Mouse (Mus musculus): ENCODE measurements around the gene Zfp54.

GRCm38 (mm10) chr17:21463550-21463949, 40.5 kb downstream of the Zfp54 start:
- no peak for TF ChIP-seq POLR2A (IDR thresholded peaks at IDR 0.05; ENCODE audit: control insufficient read depth, low read depth, low read length)
- TF ChIP-seq CTCF (IDR thresholded peaks at IDR 0.05; ENCODE audit: control insufficient read depth, insufficient read depth, insufficient replicate concordance, low read depth, low read length): no peak
